Mouse (Mus musculus) right cerebral cortex, postnatal 14 days (tissue): ENCODE data around the gene Ncoa7.

Experiments
- DNase-seq: peaks from one replicate; pipeline ENCODE4 v3.0.0; 2022

The Ncoa7 gene

GRCm38 (mm10) chr10:30743275-30743674 lies 59.9 kb downstream of the Ncoa7 start:
- DNase-seq: no peak

- no peak for DNase-seq
Observed at GRCm38 (mm10) chr10:30738403-30738802, 64.7 kb downstream of the Ncoa7 start.

GRCm38 (mm10) chr10:30737323-30737722 lies 65.8 kb downstream of the Ncoa7 start:
- DNase-seq: no peak

GRCm38 (mm10) chr10:30733148-30733785 lies 69.9 kb downstream of the Ncoa7 start:
- DNase-seq: no peak

- DNase-seq: no peak
Observed at GRCm38 (mm10) chr10:30731321-30731914, 71.7 kb downstream of the Ncoa7 start.

- no peak for DNase-seq
Observed at GRCm38 (mm10) chr10:30730791-30731190, 72.3 kb downstream of the Ncoa7 start.

- no peak for DNase-seq
Observed at GRCm38 (mm10) chr10:30729157-30730096, 73.7 kb downstream of the Ncoa7 start.

GRCm38 (mm10) chr10:30723014-30723413 lies 80.1 kb downstream of the Ncoa7 start:
- DNase-seq: no peak

- DNase-seq: no peak
Observed at GRCm38 (mm10) chr10:30720556-30720955, 82.6 kb downstream of the Ncoa7 start.

- DNase-seq: no peak
Observed at GRCm38 (mm10) chr10:30719947-30720346, 83.2 kb downstream of the Ncoa7 start.

GRCm38 (mm10) chr10:30718703-30719340 lies 84.3 kb downstream of the Ncoa7 start:
- no peak for DNase-seq

- DNase-seq: no peak
Observed at GRCm38 (mm10) chr10:30716171-30716570, 87.0 kb downstream of the Ncoa7 start.

GRCm38 (mm10) chr10:30712540-30712939 lies 90.6 kb downstream of the Ncoa7 start:
- DNase-seq: no peak

GRCm38 (mm10) chr10:30709846-30710403 lies 93.2 kb downstream of the Ncoa7 start:
- no peak for DNase-seq

- no peak for DNase-seq
Observed at GRCm38 (mm10) chr10:30708039-30708438, 95.1 kb downstream of the Ncoa7 start.

- no peak for DNase-seq
Observed at GRCm38 (mm10) chr10:30702663-30703062, 100.5 kb downstream of the Ncoa7 start.

GRCm38 (mm10) chr10:30686862-30687261 lies 116.3 kb downstream of the Ncoa7 start:
- no peak for DNase-seq

GRCm38 (mm10) chr10:30683449-30683848 lies 119.7 kb downstream of the Ncoa7 start:
- no peak for DNase-seq

- no peak for DNase-seq
Observed at GRCm38 (mm10) chr10:30679756-30680155, 123.4 kb downstream of the Ncoa7 start.

GRCm38 (mm10) chr10:30678051-30678450 lies 125.1 kb downstream of the Ncoa7 start:
- DNase-seq: no peak

GRCm38 (mm10) chr10:30674825-30675224 lies 128.3 kb downstream of the Ncoa7 start:
- DNase-seq: no peak

- no peak for DNase-seq
Observed at GRCm38 (mm10) chr10:30666580-30666979, 136.5 kb downstream of the Ncoa7 start.
